Mouse (Mus musculus) layer of hippocampus, postnatal 25 days (tissue): ENCODE measurements at regions not wholly inside any gene's neighbourhood (a gene's known extent, or its start where the extent isn't known, plus 50 kb on each side); places are given as distances from the start of the nearest gene placed in this dataset.
A peak's percentile ranks its signal among the peaks of the same experiment; 100 is the strongest.
"Not testable (repeated sequence)": the region's sequence is repeated elsewhere in the genome, so short reads cannot be mapped to it uniquely, and the experiment has no call there.

Source experiments
- DNase-seq, 2 experiments: peaks; one replicate each; pipeline ENCODE4 v3.0.0; 2022; ENCODE audit warnings: mixed read lengths in 2 of 2, low spot score in 1 of 2; ENCODE audit errors: extremely low spot score in 1 of 2

DNA sequence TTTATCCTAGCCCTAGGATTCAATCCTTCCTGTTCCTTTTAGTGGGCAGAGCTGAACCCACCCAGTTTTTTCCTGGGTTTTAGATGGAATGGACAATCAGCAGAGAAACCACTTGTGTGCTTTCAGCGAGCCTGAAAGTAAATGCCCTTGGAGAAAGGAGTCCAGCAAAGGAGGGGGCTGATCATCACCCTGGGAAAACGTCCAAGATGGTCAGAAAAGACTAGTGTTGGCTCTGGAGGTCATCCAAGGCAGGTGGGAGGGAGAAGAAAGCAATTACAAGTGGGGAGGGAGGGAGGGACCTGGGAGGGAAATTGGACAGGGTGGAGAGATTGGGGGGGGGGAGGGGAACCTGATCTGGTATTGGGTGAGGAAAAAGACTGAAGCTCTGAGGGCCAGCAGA lies 55.6 kb upstream of the Zfp366 start:
- no peak for DNase-seq

DNA sequence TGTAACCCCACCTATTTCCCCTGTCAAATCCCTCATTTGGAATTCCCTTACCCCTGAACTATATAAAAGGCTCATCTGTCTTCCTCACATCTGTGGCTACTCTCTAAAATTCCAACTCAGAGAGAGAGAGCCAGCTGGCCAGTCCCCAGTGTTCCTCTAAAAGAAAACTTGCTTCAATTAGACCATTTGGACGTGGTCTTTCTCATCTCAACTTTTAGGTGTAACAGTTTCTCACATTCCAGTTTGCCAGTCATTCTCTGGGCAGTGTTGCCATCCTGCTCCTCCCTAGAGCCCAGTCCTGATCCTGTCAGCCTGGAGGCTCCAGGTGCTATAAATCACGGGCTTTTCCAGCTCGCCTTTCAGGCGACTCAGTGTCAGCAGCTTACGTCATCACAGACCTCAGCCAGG lies 56.3 kb upstream of the Zfp366 start:
- DNase-seq, result no peak

DNA sequence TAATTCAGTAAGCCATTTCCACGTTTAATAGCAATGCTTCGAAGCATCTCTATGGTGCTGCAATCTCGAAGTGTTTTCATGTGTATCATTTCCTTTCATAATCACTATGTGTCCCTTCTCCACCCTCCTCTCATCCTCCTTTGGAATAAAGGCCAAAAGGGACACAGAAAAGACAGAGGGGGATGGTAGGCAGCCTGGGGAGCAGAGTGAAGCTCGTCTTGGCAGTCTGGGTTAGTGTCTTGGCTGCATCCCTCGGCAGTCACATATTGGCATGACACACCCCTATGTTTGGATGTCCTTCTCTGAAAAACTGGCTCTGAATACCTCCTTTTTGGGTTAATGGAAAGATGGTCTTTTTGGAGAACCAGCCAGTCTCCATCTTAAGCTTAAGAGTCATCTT lies 56.9 kb upstream of the Zfp366 start:
- no peak for DNase-seq

DNA sequence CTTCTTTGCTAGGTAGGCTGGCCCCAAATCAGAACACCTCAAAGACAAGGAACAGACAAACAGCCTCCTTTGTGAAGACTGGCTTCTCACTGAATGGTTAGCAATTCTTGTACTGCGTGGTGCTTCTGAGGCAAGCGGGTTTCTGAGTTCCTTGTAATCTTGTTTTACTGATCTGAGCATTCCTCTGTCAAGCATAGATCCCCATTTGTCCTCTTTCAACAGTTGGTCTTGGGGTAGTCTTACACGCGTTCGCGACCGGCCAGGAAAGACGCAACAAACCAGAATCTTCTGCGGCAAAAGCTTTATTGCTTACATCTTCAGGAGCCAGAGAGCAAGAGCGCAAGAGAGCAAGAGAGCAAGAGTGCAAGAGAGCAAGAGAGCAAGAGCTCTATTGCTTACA lies 57.7 kb upstream of the Zfp366 start:
- not testable (repeated sequence) for DNase-seq

DNA sequence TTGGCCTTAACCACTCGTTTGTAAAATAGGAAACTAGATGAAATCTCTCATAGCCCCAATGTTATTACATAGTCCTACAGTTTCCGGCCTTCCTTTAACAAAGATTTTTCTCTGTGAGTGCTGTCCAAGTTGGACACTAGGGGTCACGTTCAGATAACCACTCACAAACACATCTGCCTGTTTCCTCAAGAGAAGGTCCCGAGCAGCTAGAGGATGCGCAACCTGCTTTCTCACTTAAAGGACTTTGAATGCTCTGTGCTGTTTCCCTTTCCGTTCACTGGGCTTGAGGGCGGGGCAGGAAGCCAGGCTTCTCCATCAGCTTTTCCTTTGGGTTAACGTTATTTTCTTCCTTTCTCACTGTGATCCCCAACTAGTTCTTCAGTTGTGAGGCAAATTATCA lies 58.1 kb upstream of the Zfp366 start:
- no peak for DNase-seq

DNA sequence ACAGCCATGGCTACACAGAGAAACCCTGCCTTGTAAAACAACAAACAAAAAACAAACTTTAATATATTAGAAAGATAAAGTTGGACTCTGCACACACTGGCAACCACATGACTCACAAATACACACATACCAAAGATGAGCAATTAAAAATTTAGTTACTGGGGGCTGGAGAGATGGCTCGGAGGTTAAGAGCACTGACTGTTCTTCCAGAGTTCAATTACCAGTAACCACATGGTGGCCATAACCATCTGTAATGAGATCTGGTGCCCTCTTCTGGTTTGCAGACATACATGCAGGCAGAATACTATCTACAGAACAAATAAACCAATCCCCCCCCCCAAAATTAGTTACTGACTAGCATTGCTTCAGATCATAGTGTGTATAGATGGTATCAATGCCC lies 58.7 kb upstream of the Zfp366 start:
- no peak for DNase-seq

DNA sequence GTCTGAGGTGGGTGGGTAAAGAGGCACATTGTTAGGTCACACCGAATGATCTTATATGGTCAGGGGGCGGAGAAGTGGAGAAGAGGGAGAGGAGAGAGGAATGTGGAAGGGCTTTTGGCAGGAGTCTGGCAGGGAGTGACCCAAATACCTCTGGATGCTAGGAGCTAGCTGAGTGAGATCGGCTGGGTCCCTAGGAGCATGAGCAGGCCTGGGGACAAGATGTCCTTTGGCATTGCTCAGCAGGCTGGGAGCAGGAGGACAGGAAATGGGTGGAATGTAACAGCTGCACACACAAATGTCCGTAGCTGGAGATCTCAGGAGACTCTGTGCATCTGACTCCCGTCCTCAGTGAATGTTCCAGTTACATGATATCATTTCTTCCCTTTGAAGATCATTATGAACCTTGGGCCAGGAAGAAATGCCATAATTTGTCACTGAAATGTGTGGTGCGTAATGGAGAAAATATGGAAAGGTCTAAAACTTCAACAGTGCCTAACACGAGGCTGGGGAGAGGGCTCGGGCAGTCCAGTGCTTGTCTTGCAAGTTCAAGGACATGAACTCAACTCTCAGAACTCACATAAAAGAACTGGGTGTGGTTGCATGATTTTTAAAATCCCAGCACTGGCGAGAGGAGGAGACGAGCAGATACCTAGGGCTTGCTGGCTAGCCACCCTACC lies 59.6 kb upstream of the Zfp366 start:
- no peak for DNase-seq

DNA sequence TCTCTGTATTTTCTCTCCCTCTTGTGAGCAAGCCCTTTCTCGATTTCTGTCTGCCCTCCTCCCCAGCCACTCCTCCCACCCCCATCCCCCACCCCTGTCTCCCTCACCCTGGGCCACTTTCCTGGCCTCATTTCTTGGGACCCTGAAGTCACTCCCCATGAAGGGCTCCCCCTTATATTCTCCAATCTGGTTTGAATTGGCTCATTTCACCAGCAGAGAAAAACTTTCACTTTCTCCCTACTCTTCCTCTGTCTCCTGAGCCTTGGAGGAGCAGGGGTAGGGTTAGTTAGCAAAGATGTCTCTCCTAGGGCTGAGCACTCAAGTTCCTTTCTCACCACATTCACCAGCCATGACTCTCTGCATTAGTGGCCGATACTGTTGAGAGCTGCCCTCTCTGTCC lies 60.5 kb upstream of the Zfp366 start:
- DNase-seq, result no peak

DNA sequence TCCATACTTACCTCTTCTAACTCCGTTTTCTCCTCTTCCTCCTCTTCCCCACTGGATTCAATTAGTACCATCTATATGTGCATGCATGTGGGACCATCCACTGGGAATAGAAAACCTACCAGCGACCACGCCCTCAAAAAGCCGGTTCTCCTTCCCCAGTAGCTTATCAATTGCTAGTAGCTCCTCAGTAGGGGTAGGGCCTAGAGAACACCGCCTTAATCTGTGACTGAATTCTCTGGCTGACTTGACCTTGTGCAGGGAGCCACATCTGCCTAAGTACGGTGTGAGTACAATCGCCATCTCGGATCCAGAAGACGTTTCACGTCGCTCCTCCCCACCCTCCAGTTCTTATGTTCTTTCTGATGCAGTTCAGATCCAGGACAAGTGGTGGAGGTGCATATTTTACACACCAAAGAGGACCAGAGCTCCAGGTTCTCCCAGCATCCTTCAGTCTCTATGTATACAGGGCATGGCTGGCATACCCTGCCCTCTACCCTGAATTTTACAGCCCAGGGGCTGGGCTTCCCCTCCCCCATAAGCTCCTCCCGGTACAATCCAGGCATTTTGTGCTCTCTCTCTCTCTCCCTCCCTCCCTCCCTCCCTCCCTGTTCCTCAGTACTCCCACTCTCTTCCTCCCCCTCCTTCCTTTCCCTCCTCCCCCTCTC lies 61.0 kb upstream of the Zfp366 start:
- no peak for DNase-seq

DNA sequence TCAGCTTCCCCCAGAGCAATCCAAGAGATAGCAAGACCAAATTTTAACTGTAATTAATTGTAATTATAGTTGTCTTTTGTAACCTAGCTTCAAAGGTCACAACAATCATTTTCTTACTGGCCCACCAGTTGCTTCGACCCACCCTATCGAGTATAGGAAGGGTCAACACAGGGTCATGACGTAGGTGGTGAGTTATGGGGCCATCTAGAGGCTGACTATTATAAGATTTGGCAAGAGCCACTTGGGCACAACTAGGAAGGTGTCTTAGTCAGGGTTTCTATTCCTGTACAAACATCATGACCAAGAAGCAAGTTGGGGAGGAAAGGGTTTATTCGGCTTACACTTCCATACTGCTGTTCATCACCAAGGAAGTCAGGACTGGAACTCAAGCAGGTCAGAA lies 62.1 kb upstream of the Zfp366 start:
- DNase-seq, result not testable (repeated sequence)

DNA sequence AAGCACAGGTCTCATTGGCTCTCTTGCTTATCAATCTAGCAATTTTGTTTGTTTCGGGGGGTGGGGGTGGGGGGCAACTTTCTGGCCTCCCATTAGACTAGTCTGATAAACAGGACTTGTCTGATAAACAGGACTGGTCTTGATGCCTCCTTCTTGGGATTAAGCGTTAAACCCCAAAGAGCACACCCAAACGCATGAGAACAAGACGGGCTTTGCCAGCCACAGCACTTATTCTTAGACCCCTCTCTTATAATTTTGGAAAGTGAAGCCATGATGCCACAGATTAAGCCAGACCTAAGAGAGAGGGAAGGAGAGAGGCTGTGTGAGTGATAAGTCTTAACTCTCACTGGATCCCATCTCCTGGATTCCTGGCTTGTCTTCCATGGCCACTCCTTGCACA lies 63.5 kb upstream of the Zfp366 start:
- DNase-seq, result no peak

DNA sequence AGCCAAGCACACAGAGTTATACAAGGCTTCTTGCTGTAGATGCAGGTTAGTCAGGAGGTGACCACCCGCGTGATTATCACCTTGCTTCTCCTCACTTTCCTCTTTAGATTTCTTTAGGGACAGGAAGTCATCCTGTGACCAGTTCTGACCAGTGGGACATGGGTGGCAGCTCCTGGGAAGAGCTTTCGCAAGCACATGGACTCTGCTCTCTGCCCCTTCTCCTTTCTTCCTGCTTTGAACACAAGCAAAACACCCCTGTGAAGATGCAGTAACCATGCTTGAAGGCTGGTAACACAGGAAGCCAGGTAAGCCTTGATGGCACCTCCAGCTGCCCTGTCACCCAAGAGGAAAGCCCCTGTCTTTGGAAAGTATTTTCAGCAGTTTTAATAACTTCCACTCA lies 64.7 kb upstream of the Zfp366 start:
- no peak for DNase-seq

DNA sequence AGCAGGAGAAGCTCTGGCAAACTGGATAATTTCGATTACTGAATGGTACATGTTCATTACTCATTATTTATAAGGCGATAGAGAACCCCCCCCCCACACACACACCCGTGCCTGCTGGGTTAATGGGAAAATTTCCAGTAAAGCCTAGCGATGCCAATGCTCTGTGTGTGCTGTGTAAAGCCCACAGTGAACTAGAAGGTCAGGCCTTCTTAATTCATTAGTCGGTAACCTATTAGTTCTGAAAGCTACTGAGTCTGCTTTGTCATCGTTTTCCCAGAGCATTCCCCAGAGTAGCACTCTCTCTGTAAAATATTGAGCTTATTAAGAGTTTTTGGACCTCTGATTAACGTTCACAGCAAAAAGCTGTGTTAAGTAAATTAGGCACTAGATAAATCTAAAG lies 65.7 kb upstream of the Zfp366 start:
- DNase-seq, result no peak

DNA sequence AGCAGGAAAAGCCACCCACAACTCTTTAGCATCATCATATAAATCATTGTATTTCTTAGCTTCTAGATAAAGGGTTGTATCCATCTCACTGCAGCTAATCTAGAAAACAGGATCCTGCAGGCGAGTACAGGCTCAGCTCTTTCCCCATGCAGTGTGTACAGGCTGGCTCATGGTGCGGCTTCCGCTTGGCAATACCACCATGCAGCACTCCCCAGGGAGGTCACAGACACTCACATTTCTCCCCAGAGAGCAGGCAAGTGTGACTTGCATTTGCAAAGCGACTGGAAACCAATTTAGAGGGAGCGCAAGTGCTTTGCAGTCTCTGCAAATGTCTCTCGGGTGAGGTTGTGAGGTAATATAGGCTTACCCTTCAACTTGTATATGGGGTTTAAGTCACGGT lies 69.1 kb upstream of the Zfp366 start:
- no peak for DNase-seq

DNA sequence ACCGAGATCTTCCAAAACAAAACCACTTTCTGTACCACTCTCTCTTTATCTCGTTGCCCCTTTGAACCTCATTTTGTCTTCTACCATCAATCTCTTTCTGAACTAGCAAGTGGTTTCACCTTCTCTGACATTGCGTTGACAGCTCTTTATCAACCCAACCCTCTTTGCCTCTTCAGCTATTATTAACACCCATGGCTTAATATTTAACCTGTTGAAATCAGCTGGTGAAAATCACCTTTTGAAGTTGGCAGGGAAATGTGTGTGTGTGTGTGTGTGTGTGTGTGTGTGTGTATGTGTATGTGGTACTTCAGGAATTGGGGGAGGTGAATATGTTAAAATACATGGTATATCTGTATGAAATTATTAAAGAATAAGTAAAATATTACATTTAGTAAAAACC lies 70.1 kb upstream of the Zfp366 start:
- no peak for DNase-seq

DNA sequence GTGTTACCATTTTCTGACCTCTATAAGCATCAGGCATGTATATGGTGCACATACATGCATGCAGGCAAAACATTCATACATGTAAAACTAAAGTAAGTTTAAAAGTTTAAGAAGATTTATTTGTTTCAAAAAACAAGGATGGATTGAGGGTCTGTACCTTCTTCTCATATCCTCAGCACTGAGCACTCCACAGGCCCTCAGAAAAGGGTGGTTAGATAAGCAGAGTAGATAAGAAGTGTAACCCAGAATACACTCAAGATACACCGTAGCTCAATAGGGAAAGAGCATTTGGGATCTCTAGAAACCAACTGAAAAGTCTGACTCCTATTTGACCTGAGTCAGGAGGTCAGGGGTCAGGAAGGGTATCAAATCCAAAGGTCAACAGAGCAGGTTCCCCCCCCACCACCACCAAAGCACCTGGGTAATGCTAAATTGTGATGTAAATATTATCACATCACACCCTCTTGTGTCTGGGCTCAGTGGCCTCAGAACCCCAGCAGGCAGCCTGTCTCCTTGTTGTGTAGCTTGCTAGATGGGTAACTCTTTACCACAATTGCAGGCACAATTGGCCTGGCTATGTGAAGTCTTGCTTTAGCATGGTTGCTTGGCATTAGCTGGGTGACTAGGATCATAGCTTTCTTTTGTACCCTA lies 72.8 kb upstream of the Zfp366 start:
- no peak for DNase-seq

DNA sequence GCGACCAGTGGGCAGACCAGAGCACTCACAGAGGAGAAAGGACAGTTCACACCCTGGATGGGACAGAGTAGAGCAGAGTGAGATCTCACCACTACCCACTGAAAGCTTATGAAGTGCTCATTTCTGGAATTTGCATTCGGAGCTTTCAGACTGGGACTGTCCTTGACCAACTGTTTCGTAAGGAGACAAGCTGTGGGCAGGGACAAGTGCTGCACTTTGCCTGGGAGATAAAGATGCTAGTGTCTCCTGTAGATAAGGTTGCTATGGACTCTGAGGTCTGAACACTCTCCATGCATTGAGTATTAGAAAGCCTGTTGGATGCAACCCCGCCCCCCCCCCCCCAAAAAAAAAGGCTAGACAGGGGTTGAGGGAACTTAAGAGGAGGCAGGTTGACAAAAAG lies 76.6 kb upstream of the Zfp366 start:
- DNase-seq, result no peak

DNA sequence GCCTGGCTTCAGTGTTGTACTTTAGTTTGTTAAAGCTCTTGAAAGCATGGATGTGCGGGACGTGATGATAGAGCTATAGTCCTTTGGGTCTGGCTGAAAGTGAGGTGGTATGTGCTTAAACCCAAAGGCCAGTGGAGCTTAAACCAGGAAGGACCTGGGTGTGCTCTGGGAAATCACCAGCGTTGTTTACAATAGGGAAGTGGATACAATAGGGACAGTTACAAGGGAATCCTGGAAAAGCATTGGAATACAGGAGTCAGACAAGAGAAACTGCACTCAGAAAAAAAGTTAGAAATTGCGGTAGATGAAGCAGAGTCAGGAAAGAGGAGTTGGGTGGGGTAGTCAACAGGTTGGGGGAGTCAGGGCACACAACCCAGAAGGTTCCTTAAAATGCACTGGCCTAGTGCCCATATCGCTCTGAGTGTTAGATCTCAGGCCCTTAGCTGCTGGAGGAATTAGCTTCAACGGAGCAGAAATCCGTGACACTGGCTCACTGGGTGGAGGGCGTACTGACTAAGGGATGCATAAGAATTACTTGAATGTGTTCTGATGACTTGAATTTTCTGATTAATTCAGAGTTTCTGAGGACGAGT lies 82.4 kb upstream of the Zfp366 start:
- no peak for DNase-seq

DNA sequence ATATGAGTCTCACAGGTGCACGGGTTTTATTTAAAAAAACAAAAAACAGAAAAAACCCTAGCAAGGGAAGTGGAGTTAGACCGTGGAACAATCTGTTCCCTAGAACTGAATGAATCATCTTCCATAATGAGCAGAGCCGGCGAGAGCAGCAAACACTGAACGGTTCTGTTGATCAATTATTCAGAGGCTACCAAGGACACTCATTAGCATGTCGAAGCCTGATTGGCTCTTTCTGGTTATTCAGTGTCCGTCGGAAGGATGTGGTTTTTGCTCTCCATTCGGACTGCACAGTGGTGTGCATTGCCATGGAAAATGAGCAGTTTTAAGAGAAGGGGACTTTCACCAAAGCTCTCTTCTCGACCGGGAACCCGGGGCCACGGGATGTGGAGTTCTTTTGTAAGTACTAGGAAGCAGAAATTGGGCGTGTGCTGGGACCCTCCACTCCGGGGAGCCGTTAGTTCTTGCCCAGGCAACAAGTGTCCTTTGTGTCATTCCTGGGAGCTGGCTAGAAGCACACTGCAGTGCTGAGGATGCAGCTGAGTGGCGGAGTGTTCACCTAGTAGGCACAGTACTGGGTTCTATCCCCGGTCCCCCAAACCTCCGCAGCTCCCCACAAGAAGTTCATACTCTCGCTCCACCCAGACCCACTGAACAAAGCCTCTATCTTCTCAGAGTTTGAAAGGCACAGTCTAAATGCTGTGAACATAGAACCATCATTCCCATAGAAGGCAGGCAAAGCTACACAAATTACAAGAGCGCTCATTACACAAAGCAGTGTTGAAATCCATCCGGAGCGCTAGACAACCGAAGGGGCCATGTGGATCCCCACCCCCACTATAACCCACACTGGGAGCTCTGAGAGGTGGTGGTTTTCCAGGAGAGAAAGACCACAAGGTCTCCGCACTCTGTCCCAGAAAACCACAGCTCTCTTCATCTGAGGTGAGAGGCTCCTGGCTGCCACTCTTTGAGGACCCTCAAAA lies 83.9 kb upstream of the Zfp366 start:
- peak; percentile 27 to 44 for DNase-seq

DNA sequence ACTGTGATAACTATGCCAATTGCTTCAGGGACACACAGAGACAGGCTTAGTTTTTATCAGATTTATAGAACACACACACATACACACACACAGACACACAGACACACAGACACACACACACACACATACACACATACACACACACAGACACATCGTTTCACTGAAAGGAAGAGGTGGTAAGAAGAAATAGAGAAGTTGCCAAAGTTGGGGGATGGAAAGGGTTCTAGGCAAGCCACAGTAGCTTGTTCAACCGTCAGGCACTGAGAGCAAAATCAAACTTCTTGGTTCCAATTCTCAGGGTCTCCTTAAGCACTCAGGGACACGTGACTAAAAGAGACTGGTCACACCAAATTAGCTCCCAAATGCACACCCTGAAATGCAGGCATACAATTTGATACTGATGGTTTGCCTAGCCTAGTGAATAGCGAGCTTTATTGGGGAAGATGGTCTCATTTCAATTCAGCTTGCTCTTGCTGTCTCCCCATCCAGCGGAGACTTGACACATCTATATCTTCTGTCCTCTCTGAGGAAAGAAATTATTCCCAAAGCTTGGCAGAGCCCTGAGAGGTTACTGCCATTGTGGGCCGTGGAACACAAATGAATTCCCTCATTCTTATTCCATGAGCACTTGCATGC lies 84.7 kb upstream of the Zfp366 start:
- no peak for DNase-seq
